Comparison of ENCODE assay signal across 8 mouse cellular contexts in genomic region chr16:63872313-63872712, GRCm38 (mm10). TPM values are rescaled to one million over a fixed set of nuclear protein-coding genes. Genes with fewer than 3 reads are reported as not detected.
A peak's percentile ranks its signal among the peaks of the same experiment; 100 is the strongest.
DNase-seq lines count a peak whose midpoint lies in the region; ATAC-seq and TF ChIP-seq lines count a peak whose summit lies in the region.

No protein-coding gene starts in this region.

- peak; percentile 74 for TF ChIP-seq CTCF in liver, embryonic 14.5 days (IDR thresholded peaks at IDR 0.05; ENCODE audit: low read depth)

- H3K9me3 ChIP-seq in liver, embryonic 14.5 days (ENCODE audit: control insufficient read depth, low read length), result no peaks in the 10 kb centered on the region

- H3K4me3 ChIP-seq in liver, embryonic 14.5 days (ENCODE audit: insufficient read depth in 1 of 2, low read depth in 2 of 2, low read length in 2 of 2), result no peak overlapping the region

- ATAC-seq in liver, embryonic 14.5 days (ENCODE audit: insufficient read depth), result no peak

- no peak for TF ChIP-seq EP300 in liver, embryonic 14.5 days (IDR thresholded peaks at IDR 0.05; ENCODE audit: low read depth)

- 9% methylated on average over 7 of the region's 7 CpGs for WGBS in liver, embryonic 14.5 days (ENCODE audit: insufficient replicate concordance)

- H3K9ac ChIP-seq in liver, embryonic 14.5 days (replicated peaks), result no peak overlapping the region

- peak; percentile 46 for DNase-seq in kidney, postnatal 10 days
- DNase-seq in kidney, adult 8-10 months, result no peak
- peak; percentile 7 for DNase-seq in CD4-positive helper T cell, adult 2 months (ENCODE audit: low read depth, low spot score)
- DNase-seq in MEL-GATA-1-ER (ENCODE audit: extremely low read depth, low read depth), result peak; percentile 16
- DNase-seq in cerebellum, postnatal 14 days, result peak; percentile 55 to 69
- DNase-seq in liver, embryonic 14.5 days (ENCODE audit: low read depth in 3 of 3, low spot score in 3 of 3), result no peak
- DNase-seq in thymus, postnatal 25 days, result peak; percentile 2
- DNase-seq in ovary, adult 18-20 months (ENCODE audit: low spot score), result no peak

- no peaks in the 10 kb centered on the region for H3K36me3 ChIP-seq in liver, embryonic 14.5 days (replicated peaks; ENCODE audit: control insufficient read depth, insufficient read depth, low read depth)

- no peaks in the 10 kb centered on the region for H3K27me3 ChIP-seq in liver, embryonic 14.5 days (ENCODE audit: control insufficient read depth, insufficient read depth, low read length)

- no peak overlapping the region for H3K27ac ChIP-seq in liver, embryonic 14.5 days

- no peaks in the 10 kb centered on the region for H3K4me1 ChIP-seq in liver, embryonic 14.5 days (replicated peaks; ENCODE audit: control insufficient read depth in 2 of 2, insufficient read depth in 2 of 2, low read length in 1 of 2)

- H3K4me2 ChIP-seq in liver, embryonic 14.5 days (ENCODE audit: low read depth), result no peak overlapping the region

RNA-seq across cellular contexts. Expression of gene Epha3, which starts 8.3 kb away (rescaled TPM):
- 0.21 and 0.38 TPM in 2 replicates for polyA plus RNA-seq in liver, embryonic 14.5 days (2012; rRNA removed)
- polyA plus RNA-seq in liver, embryonic 14.5 days (2014; fragmentation: Nextera tagmentation; extraction: Ambion mirVana), result 0.58 and 0.82 TPM in 2 replicates

Comparison
In these comparisons a context has a peak if more than half of its experiments do, and no peak if none do; other contexts are left out.
1. DNase-seq: peak in kidney, postnatal 10 days (single experiment), CD4-positive helper T cell, adult 2 months (single experiment), MEL-GATA-1-ER (single experiment), cerebellum, postnatal 14 days (2 of 2) and thymus, postnatal 25 days (single experiment); none in kidney, adult 8-10 months (0 of 2), liver, embryonic 14.5 days (0 of 3) and ovary, adult 18-20 months (single experiment).